Mouse (Mus musculus): ENCODE measurements at regions not wholly inside any gene's neighbourhood (a gene's known extent, or its start where the extent isn't known, plus 50 kb on each side); places are given as distances from the start of the nearest gene placed in this dataset.

- TF ChIP-seq CTCF (conservative IDR thresholded peaks at IDR 0.05 in 1 of 2, IDR thresholded peaks at IDR 0.05 in 1 of 2; ENCODE audit: low read depth in 2 of 2, low read length in 2 of 2) (no peak), POLR2A (IDR thresholded peaks at IDR 0.05; ENCODE audit: low read depth, low read length) (no peak)
Observed at GRCm38 (mm10) chr1:73242290-73242689, 226.6 kb upstream of the Tnp1 start.
